Mouse (Mus musculus): ENCODE results near the gene Prpf4. TPM values are rescaled to one million over a fixed set of nuclear protein-coding genes. Genes with fewer than 3 reads are reported as not detected.

Gene Prpf4
- polyA plus RNA-seq, 1 experiment from 2014 or later = 20.7 TPM

DNA sequence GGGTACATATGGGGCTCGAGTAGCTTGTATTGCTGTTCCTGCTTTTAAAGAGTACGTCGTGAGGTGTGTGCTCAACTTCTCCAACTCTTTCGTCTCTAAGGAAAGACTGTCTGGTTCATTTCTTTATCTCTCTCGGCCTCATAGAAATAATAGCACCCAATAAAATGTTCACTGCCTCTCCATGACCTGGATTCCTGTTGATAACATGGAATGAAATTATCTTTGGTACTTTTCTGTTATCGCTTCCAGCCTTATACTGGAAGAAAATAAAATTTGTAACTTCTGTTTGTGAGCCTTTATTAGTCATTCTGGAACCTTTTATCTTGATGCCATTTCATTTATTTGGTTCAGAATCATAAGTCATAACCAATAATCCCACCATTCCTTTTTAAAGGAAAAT lies 25.4 kb upstream of the Prpf4 start:
- Histone ChIP-seq H3K4me2 (ENCODE audit: low read depth, low read length) (no peak overlapping the region), H3K4me3 (ENCODE audit: low read length) (no peak overlapping the region), H3K36me3 (ENCODE audit: control insufficient read depth, insufficient read depth, low read length) (no peaks in the 10 kb centered on the region), H3K27ac (ENCODE audit: low read length) (no peak overlapping the region), H3K4me1 (replicated peaks; ENCODE audit: control insufficient read depth, insufficient read depth, low read length) (no peaks in the 10 kb centered on the region), H3K9me3 (ENCODE audit: control insufficient read depth, low read length) (no peaks in the 10 kb centered on the region), H3K27me3 (ENCODE audit: control insufficient read depth, insufficient read depth, low read depth, low read length) (no peaks in the 10 kb centered on the region), H3K9ac (ENCODE audit: low read length) (no peak overlapping the region)
- WGBS = 74% methylated on average over 6 of the region's 6 CpGs
- no peak for ATAC-seq (ENCODE audit: low read depth)

DNA sequence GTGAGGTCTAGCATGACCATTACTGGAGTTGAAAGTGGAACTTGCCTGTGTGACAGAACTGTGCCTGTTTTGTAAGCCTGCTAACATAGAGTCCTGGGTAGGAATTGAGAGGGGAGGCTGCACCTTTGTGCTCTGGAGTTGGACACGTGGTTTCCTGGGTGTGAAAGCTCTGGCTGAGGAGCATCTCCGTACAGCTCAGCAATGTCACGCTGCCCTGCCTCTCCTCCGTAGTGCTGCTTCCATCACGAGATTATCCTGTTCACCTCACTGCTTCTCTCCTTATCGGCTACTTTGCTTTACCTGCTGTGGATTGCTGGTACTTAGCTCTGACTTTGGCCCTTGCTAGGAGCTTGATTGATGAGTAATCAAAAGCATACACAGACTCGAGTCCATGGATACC lies 24.8 kb upstream of the Prpf4 start:
- 51% methylated on average over 7 of the region's 7 CpGs for WGBS
- Histone ChIP-seq H3K9me3 (ENCODE audit: control insufficient read depth, low read length) (no peaks in the 10 kb centered on the region), H3K4me2 (ENCODE audit: low read depth, low read length) (no peak overlapping the region), H3K27ac (ENCODE audit: low read length) (no peak overlapping the region), H3K4me1 (replicated peaks; ENCODE audit: control insufficient read depth, insufficient read depth, low read length) (no peaks in the 10 kb centered on the region), H3K36me3 (ENCODE audit: control insufficient read depth, insufficient read depth, low read length) (peaks cover 3% of the 10 kb centered on the region; the same call in 1 of the 2 replicates), H3K27me3 (ENCODE audit: control insufficient read depth, insufficient read depth, low read depth, low read length) (no peaks in the 10 kb centered on the region), H3K4me3 (ENCODE audit: low read length) (no peak overlapping the region), H3K9ac (ENCODE audit: low read length) (no peak overlapping the region)
- ATAC-seq (ENCODE audit: low read depth) = no peak

DNA sequence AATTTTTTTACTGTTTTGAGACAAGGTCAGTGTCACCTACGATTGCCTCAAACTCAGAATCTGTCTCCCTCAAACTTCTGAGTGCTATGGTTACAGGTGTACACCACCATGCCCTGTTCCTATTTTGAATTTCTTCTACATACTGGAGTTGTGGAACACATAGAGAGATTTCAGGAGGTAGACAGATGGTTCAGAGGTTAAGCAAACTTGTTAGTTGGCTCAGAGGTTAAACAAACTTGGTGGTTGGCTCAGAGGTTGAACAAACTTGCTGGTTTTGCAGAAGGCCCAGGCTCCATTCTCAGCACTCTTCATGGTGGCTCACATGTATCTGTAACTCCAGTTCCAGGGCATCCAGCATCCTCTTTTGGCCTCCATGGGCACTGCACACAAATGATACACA lies 24.4 kb upstream of the Prpf4 start:
- 64% methylated on average over 1 of the region's 1 CpGs for WGBS
- H3K4me2 ChIP-seq (ENCODE audit: low read depth, low read length) = no peak overlapping the region
- no peak overlapping the region for H3K27ac ChIP-seq (ENCODE audit: low read length)
- H3K4me1 ChIP-seq (replicated peaks; ENCODE audit: control insufficient read depth, insufficient read depth, low read length) = no peaks in the 10 kb centered on the region
- peaks cover 4% of the 10 kb centered on the region; the same call in 1 of the 2 replicates for H3K36me3 ChIP-seq (ENCODE audit: control insufficient read depth, insufficient read depth, low read length)
- no peak overlapping the region for H3K9ac ChIP-seq (ENCODE audit: low read length)
- no peaks in the 10 kb centered on the region for H3K9me3 ChIP-seq (ENCODE audit: control insufficient read depth, low read length)
- no peak for ATAC-seq (ENCODE audit: low read depth)
- H3K4me3 ChIP-seq (ENCODE audit: low read length) = no peak overlapping the region
- no peaks in the 10 kb centered on the region for H3K27me3 ChIP-seq (ENCODE audit: control insufficient read depth, insufficient read depth, low read depth, low read length)

DNA sequence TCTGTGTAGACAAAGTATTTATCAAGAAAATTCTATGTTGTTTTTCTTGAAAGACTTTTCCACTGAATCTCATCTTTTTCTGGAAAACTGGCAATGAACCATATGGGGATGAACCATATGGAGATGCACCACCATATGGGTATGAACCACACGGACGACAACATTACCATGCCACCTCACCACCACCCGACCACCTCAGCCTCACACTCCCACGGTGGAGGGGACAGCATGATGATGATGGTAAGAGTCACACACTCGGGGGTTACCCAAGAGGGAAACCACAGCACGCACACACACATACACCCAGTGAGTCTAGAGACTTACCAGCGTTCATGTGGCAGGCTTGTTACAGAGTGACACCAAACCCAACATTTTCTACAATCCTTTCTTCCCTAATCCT lies 23.2 kb upstream of the Prpf4 start:
- H3K4me2 ChIP-seq (ENCODE audit: low read depth, low read length) = no peak overlapping the region
- H3K36me3 ChIP-seq (ENCODE audit: control insufficient read depth, insufficient read depth, low read length) = peaks cover 12% of the 10 kb centered on the region; the same call in 1 of the 2 replicates
- H3K4me1 ChIP-seq (replicated peaks; ENCODE audit: control insufficient read depth, insufficient read depth, low read length) = no peaks in the 10 kb centered on the region
- no peak for ATAC-seq (ENCODE audit: low read depth)
- H3K27me3 ChIP-seq (ENCODE audit: control insufficient read depth, insufficient read depth, low read depth, low read length) = no peaks in the 10 kb centered on the region
- 90% methylated on average over 7 of the region's 7 CpGs for WGBS
- H3K4me3 ChIP-seq (ENCODE audit: low read length) = no peak overlapping the region
- no peaks in the 10 kb centered on the region for H3K9me3 ChIP-seq (ENCODE audit: control insufficient read depth, low read length)
- H3K27ac ChIP-seq (ENCODE audit: low read length) = no peak overlapping the region
- H3K9ac ChIP-seq (ENCODE audit: low read length) = no peak overlapping the region

DNA sequence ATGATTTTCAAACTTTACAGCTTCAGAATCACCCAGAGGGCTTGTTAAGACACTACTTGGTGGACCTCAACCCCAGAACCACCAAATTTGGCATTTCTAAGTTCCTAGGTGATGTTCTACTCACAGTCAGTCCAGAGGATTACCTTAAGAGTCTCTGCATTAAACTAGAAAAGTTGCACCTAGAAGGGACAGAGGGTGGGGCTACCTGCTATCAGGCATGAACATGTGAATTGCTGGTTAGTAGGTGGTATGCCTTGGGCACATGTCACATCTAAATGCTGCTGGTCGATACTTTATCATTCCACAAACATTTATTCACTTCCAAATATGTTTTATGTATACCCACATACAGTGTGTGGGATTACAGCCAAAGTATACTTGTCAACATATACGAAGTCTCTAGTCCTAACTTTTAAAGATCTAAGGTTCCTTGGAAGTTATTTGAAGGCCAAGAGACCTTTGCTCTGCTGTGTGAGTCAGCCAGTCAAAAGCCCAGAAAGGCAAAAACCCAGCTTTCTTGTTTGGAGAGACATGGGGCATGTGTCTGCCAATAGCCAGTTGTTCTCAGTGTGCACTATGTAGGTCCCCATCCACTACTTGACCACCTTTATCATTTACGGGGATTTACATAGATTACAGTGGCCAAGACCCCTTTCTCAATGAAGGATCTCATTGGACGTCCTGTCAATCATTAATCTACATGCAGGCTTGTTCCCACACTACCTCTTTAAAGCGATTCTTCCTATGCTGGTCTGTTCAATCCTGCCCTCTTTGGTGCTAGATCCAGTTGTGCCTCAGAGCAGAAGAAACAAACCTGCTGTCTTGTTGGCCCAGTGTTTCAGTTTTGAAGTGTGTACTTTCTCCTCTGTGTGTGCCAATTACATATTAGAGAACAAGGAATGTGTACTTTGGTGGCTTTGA lies 18.7 kb upstream of the Prpf4 start:
- H3K27ac ChIP-seq (ENCODE audit: low read length) = no peak overlapping the region
- ATAC-seq (ENCODE audit: low read depth) = no peak
- H3K27me3 ChIP-seq (ENCODE audit: control insufficient read depth, insufficient read depth, low read depth, low read length) = no peaks in the 10 kb centered on the region
- WGBS = 70% methylated on average over 5 of the region's 5 CpGs
- no peak overlapping the region for H3K9ac ChIP-seq (ENCODE audit: low read length)
- H3K4me2 ChIP-seq (ENCODE audit: low read depth, low read length) = no peak overlapping the region
- H3K36me3 ChIP-seq (ENCODE audit: control insufficient read depth, insufficient read depth, low read length) = peaks cover 22% of the 10 kb centered on the region
- no peaks in the 10 kb centered on the region for H3K9me3 ChIP-seq (ENCODE audit: control insufficient read depth, low read length)
- no peaks in the 10 kb centered on the region for H3K4me1 ChIP-seq (replicated peaks; ENCODE audit: control insufficient read depth, insufficient read depth, low read length)
- H3K4me3 ChIP-seq (ENCODE audit: low read length) = no peak overlapping the region

DNA sequence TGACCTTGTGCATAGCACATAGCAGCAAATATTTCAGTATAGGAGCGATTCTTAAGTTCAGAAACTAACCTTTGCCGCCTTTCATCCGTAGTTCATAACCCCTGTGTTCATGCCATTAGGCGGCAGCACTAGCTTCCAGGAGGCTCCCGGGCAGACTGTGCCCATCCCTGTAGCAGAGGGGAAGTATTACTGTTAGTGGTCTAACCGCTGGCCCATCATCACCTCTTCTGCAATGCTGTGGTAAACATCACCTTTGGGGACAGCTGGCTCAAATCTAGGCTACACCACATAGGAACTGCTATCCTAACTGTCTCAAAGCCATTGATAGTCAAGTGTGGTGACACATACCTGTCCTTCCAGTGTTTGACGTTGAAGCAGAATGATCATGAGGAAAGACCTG lies 16.7 kb upstream of the Prpf4 start:
- ATAC-seq (ENCODE audit: low read depth) = no peak
- H3K27me3 ChIP-seq (ENCODE audit: control insufficient read depth, insufficient read depth, low read depth, low read length) = no peaks in the 10 kb centered on the region
- H3K9ac ChIP-seq (ENCODE audit: low read length) = no peak overlapping the region
- no peak overlapping the region for H3K4me2 ChIP-seq (ENCODE audit: low read depth, low read length)
- H3K36me3 ChIP-seq (ENCODE audit: control insufficient read depth, insufficient read depth, low read length) = peaks cover 38% of the 10 kb centered on the region
- H3K9me3 ChIP-seq (ENCODE audit: control insufficient read depth, low read length) = no peaks in the 10 kb centered on the region
- WGBS = 81% methylated on average over 7 of the region's 7 CpGs
- no peak overlapping the region for H3K27ac ChIP-seq (ENCODE audit: low read length)
- H3K4me1 ChIP-seq (replicated peaks; ENCODE audit: control insufficient read depth, insufficient read depth, low read length) = no peaks in the 10 kb centered on the region
- H3K4me3 ChIP-seq (ENCODE audit: low read length) = no peak overlapping the region

DNA sequence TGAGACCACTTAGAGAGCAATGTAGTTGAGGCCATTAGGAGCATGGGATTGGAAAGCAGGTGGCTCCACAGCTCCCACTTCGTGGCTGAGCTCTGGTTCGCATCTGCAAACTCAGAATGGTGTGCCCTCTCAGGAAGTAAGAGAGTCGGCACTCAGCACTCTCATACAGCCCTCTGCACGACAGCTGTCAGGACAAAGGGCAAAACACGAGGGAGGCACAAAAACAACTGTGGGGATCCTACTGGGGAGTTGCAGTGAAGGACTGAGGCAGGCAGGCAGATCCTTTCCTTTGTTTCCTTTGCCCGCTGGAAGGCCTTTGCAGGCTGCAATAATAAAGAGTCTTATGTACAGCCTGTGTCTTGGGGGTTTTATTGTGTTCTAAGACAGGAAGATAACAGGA lies 15.1 kb upstream of the Prpf4 start:
- no peaks in the 10 kb centered on the region for H3K9me3 ChIP-seq (ENCODE audit: control insufficient read depth, low read length)
- no peak overlapping the region for H3K4me2 ChIP-seq (ENCODE audit: low read depth, low read length)
- H3K27me3 ChIP-seq (ENCODE audit: control insufficient read depth, insufficient read depth, low read depth, low read length) = no peaks in the 10 kb centered on the region
- no peak overlapping the region for H3K27ac ChIP-seq (ENCODE audit: low read length)
- H3K36me3 ChIP-seq (ENCODE audit: control insufficient read depth, insufficient read depth, low read length) = peaks cover 51% of the 10 kb centered on the region
- no peak for ATAC-seq (ENCODE audit: low read depth)
- H3K9ac ChIP-seq (ENCODE audit: low read length) = no peak overlapping the region
- H3K4me1 ChIP-seq (replicated peaks; ENCODE audit: control insufficient read depth, insufficient read depth, low read length) = no peaks in the 10 kb centered on the region
- WGBS = 77% methylated on average over 6 of the region's 6 CpGs
- no peak overlapping the region for H3K4me3 ChIP-seq (ENCODE audit: low read length)

DNA sequence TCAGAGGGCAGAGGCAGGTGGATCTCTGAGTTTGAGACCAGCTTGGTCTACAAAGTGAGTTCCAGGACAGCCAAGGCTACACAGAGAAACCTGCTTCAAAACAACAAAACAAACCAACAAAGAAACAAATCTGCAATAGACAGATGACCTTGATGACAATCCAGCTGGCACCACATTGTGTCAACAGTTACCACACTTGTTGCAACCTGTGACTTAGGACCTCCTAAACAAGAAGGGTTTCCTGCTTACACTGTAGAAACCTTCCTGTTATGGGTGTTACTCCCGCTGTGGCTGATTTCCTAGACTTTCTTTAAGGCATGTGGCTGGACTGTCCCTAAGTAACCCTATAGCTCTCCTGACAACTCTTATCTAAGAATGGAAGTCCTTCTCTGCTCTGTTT lies 12.8 kb upstream of the Prpf4 start:
- Histone ChIP-seq H3K27me3 (ENCODE audit: control insufficient read depth, insufficient read depth, low read depth, low read length) (no peaks in the 10 kb centered on the region), H3K4me1 (replicated peaks; ENCODE audit: control insufficient read depth, insufficient read depth, low read length) (no peaks in the 10 kb centered on the region), H3K9me3 (ENCODE audit: control insufficient read depth, low read length) (no peaks in the 10 kb centered on the region), H3K4me2 (ENCODE audit: low read depth, low read length) (no peak overlapping the region), H3K36me3 (ENCODE audit: control insufficient read depth, insufficient read depth, low read length) (peaks cover 59% of the 10 kb centered on the region), H3K4me3 (ENCODE audit: low read length) (no peak overlapping the region), H3K9ac (ENCODE audit: low read length) (no peak overlapping the region), H3K27ac (ENCODE audit: low read length) (no peak overlapping the region)
- WGBS = 85% methylated on average over 1 of the region's 1 CpGs
- ATAC-seq (ENCODE audit: low read depth) = no peak

DNA sequence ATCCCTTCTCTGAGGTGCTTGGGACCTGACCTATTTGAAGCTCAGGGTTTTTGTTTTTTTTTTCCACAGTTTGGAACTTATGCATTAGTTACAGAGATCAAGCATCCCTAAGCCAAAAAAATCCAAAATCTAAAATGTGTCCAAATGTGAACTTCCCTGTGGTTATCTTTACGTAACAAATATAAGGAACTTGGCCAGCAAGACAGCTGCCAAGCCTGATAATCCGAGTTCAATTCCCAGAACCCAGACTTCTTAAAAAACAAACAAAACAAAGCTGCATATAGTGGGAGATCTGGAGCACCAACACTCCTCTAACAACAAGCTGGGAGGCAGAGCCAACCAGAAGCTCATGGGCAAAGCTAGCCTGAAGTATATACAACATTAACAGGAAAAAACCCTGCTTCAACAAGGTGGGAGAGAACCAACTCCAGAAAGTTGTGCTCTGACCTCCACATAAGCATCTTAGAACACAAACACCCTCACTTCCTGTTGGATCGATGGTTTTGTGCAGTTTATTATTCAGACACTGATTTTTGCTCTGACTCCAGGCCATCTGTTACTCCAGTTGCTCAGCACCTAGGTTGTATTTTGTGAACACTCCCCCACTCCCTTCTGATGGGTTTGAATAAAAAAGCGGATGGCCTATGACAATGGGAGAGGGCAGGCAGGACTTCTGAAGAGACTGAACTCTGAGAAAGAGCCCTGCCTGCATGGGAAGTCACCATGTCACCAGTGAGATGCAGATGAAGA lies 10.8 kb upstream of the Prpf4 start:
- no peak overlapping the region for H3K4me3 ChIP-seq (ENCODE audit: low read length)
- no peaks in the 10 kb centered on the region for H3K9me3 ChIP-seq (ENCODE audit: control insufficient read depth, low read length)
- no peaks in the 10 kb centered on the region for H3K4me1 ChIP-seq (replicated peaks; ENCODE audit: control insufficient read depth, insufficient read depth, low read length)
- no peak overlapping the region for H3K9ac ChIP-seq (ENCODE audit: low read length)
- 79% methylated on average over 4 of the region's 4 CpGs for WGBS
- ATAC-seq (ENCODE audit: low read depth) = no peak
- H3K4me2 ChIP-seq (ENCODE audit: low read depth, low read length) = no peak overlapping the region
- no peaks in the 10 kb centered on the region for H3K27me3 ChIP-seq (ENCODE audit: control insufficient read depth, insufficient read depth, low read depth, low read length)
- no peak overlapping the region for H3K27ac ChIP-seq (ENCODE audit: low read length)
- peaks cover 71% of the 10 kb centered on the region for H3K36me3 ChIP-seq (ENCODE audit: control insufficient read depth, insufficient read depth, low read length)

All from lung, embryonic 16.5 days (tissue).